8 mouse cellular contexts compared by ENCODE assay signal in genomic region chr12:104067549-104067948, GRCm38 (mm10). TPM values are rescaled to one million over a fixed set of nuclear protein-coding genes. Genes with fewer than 3 reads are reported as not detected.
DNase-seq lines count a peak whose midpoint lies in the region; ATAC-seq lines count a peak whose summit lies in the region.

No protein-coding gene starts in this region.

- peak overlapping the region; percentile 37 for H3K4me2 ChIP-seq in hindbrain, embryonic 12.5 days (replicated peaks)

- no peaks in the 10 kb centered on the region for H3K27me3 ChIP-seq in hindbrain, embryonic 12.5 days

- H3K4me3 ChIP-seq in hindbrain, embryonic 12.5 days = no peak overlapping the region

- H3K9ac ChIP-seq in hindbrain, embryonic 12.5 days = peak overlapping the region; percentile 23; the same call in 1 of the 2 replicates

- 40% methylated on average over 4 of the region's 4 CpGs for WGBS in hindbrain, embryonic 12.5 days

- DNase-seq in ZHBTc4 (ENCODE audit: low read depth, low spot score) = peak; percentile 39
- DNase-seq in cerebellum, adult 18-20 months = peak; percentile 31 to 42
- DNase-seq in frontal cortex, adult 2 months (ENCODE audit: extremely low spot score in 1 of 2, low spot score in 1 of 2) = peak; percentile 44 to 82
- peak; percentile 60 to 73 for DNase-seq in layer of hippocampus, postnatal 10 days (ENCODE audit: low spot score in 2 of 2)
- DNase-seq in right cerebral cortex, postnatal 25 days = peak; percentile 47
- no peak for DNase-seq in spleen, postnatal 14 days (ENCODE audit: low spot score in 2 of 2)

- H3K36me3 ChIP-seq in hindbrain, embryonic 12.5 days = no peaks in the 10 kb centered on the region

- peak; percentile 49 for ATAC-seq in hindbrain, embryonic 12.5 days (ENCODE audit: low FRiP score)
- peak; percentile 75 for ATAC-seq in megakaryocyte, adult 5-6 weeks (ENCODE audit: poor library complexity, severe bottlenecking)

- no peaks in the 10 kb centered on the region for H3K9me3 ChIP-seq in hindbrain, embryonic 12.5 days (replicated peaks)

- no peaks in the 10 kb centered on the region for H3K4me1 ChIP-seq in hindbrain, embryonic 12.5 days

- H3K27ac ChIP-seq in hindbrain, embryonic 12.5 days = no peak overlapping the region; the same call in 1 of the 2 replicates

RNA-seq across cellular contexts. Expression of gene Serpina12, which starts 23.3 kb away (rescaled TPM):
- polyA plus RNA-seq in frontal cortex, adult 2 months (2012; rRNA removed) = not detected in 2 replicates
- polyA plus RNA-seq in hindbrain, embryonic 12.5 days (2016; fragmentation: Nextera tagmentation; extraction: Ambion mirVana) = not detected in 2 replicates
- total RNA-seq in layer of hippocampus, postnatal 10 days (2021) = not detected
- total RNA-seq in megakaryocyte, adult 5-6 weeks (2015) = 0.05 and 0.07 TPM in 2 replicates
- not detected in 2 replicates for total RNA-seq in megakaryocyte, adult 5-6 weeks (2017)

RNA-seq across cellular contexts. Expression of gene Serpina5, which starts 33.4 kb away (rescaled TPM):
- not detected in 2 replicates for polyA plus RNA-seq in frontal cortex, adult 2 months (2012; rRNA removed)
- not detected in 2 replicates for polyA plus RNA-seq in hindbrain, embryonic 12.5 days (2016; fragmentation: Nextera tagmentation; extraction: Ambion mirVana)
- total RNA-seq in layer of hippocampus, postnatal 10 days (2021) = not detected
- total RNA-seq in megakaryocyte, adult 5-6 weeks (2015) = not detected in 2 replicates
- not detected in 2 replicates for total RNA-seq in megakaryocyte, adult 5-6 weeks (2017)

RNA-seq across cellular contexts. Expression of gene Serpina3a, which starts 45.0 kb away (rescaled TPM):
- polyA plus RNA-seq in frontal cortex, adult 2 months (2012; rRNA removed) = not detected in 2 replicates
- not detected in 2 replicates for polyA plus RNA-seq in hindbrain, embryonic 12.5 days (2016; fragmentation: Nextera tagmentation; extraction: Ambion mirVana)
- total RNA-seq in layer of hippocampus, postnatal 10 days (2021) = not detected
- total RNA-seq in megakaryocyte, adult 5-6 weeks (2015) = not detected in 2 replicates
- not detected in 2 replicates for total RNA-seq in megakaryocyte, adult 5-6 weeks (2017)

RNA-seq across cellular contexts. Expression of gene Serpina9, which starts 54.0 kb away (rescaled TPM):
- 1.5 TPM in 2 replicates for polyA plus RNA-seq in frontal cortex, adult 2 months (2012; rRNA removed)
- 0.08 TPM in 1 of 2 replicates, not detected in the other for polyA plus RNA-seq in hindbrain, embryonic 12.5 days (2016; fragmentation: Nextera tagmentation; extraction: Ambion mirVana)
- total RNA-seq in layer of hippocampus, postnatal 10 days (2021) = under 1 TPM in 1 of 2 experiments, not detected in 1; 0.21 TPM
- total RNA-seq in megakaryocyte, adult 5-6 weeks (2015) = not detected in 2 replicates
- total RNA-seq in megakaryocyte, adult 5-6 weeks (2017) = not detected in 2 replicates

Comparison
In these comparisons a context has a peak if more than half of its experiments do, and no peak if none do; other contexts are left out.
1. DNase-seq: peak in ZHBTc4 (single experiment), cerebellum, adult 18-20 months (2 of 2), frontal cortex, adult 2 months (2 of 2), layer of hippocampus, postnatal 10 days (2 of 2) and right cerebral cortex, postnatal 25 days (single experiment); none in spleen, postnatal 14 days (0 of 2).